Mouse (Mus musculus) adrenal gland, postnatal 0 days (tissue): ENCODE data around the gene Gm7168. TPM values are rescaled to one million over a fixed set of nuclear protein-coding genes. Genes with fewer than 3 reads are reported as not detected.

Source experiments
- polyA plus RNA-seq: library from polyadenylated mRNA; unstranded; fragments of >200 nt; fragmentation: Nextera tagmentation; extraction: Ambion mirVana; gene quantifications from 2 replicates; pipeline ENCODE4 v1.2.1, GENCODE M21; 2015

Gm7168 gene
- not detected in 2 replicates for polyA plus RNA-seq

DNA sequence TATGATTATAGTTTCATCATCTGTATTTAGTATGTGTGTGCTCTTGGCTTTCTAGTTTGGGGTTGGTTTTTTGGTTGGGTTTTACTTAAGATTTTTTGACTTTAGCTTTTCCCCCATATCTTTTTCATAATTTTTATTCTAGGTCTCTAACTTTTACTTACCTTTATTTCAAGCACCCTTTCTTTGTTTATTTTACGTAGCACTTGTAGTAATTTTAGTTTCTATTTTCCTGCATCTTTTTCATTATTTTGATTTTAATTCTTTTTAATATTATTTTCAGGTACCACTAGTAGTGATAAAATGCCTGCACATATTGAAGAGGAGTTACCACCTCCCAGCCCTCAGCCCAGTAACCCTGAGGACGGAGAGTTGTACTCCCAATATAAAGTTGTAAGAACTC lies at the start of gene Gm7168:
TSS of gene Gm7168 (plus strand) at position 301 of the 400 bp plus-strand sequence.

Other genes with a start within 250 kb of the Gm7168 start
- gene Afdn, start 187.8 kb upstream of the Gm7168 start, polyA plus RNA-seq, result 67.2 and 68.9 TPM in 2 replicates
- 2.6 and 3.2 TPM in 2 replicates for gene Tcte2, start 186.5 kb upstream of the Gm7168 start, polyA plus RNA-seq
- not detected in 2 replicates for gene Gm7356, start 55.3 kb downstream of the Gm7168 start, polyA plus RNA-seq
- gene Gm7358, start 111.2 kb downstream of the Gm7168 start, polyA plus RNA-seq, result not detected in 2 replicates